Mouse (Mus musculus) liver, embryonic 16.5 days (tissue): ENCODE measurements around the gene Disp1. TPM values are rescaled to one million over a fixed set of nuclear protein-coding genes. Genes with fewer than 3 reads are reported as not detected.

ENCODE experiments used
- ATAC-seq: fragments of 200-750 bp; cut with Nextera tagmentation; 2 replicates; pipeline ENCODE4 v1.8.0; 2017; ENCODE audit warnings: low read depth, mild to moderate bottlenecking, moderate number of reproducible peaks, moderate library complexity
- H3K27ac ChIP-seq: fragments of 300-500 bp; sonication (generic); 2 replicates; pipeline ENCODE4 v1.5.1; 2014; ENCODE audit warnings: mild to moderate bottlenecking, low read length
- H3K27me3 ChIP-seq: fragments of 300-500 bp; sonication (generic); 2 replicates; pipeline ENCODE4 v1.6.1; 2014; ENCODE audit warnings: low read depth, low read length, mixed read lengths; ENCODE audit not compliant: control insufficient read depth, insufficient read depth
- H3K36me3 ChIP-seq: fragments of 300-500 bp; sonication (generic); 2 replicates; pipeline ENCODE4 v1.6.1; 2014; ENCODE audit warnings: mild to moderate bottlenecking; ENCODE audit not compliant: control insufficient read depth, insufficient read depth
- H3K4me1 ChIP-seq: fragments of 300-500 bp; sonication (generic); 2 replicates; pipeline ENCODE4 v1.6.1; 2014; ENCODE audit warnings: low read depth, low read length, mixed read lengths; ENCODE audit not compliant: control insufficient read depth
- H3K4me2 ChIP-seq: fragments of 300-500 bp; sonication (generic); 2 replicates; pipeline ENCODE4 v1.6.1; 2014; ENCODE audit warnings: low read depth, low read length, mixed read lengths
- H3K4me3 ChIP-seq: fragments of 300-500 bp; sonication (generic); 2 replicates; pipeline ENCODE4 v1.5.1; 2014; ENCODE audit warnings: low read depth, mild to moderate bottlenecking, low read length
- H3K9ac ChIP-seq: fragments of 300-500 bp; sonication (generic); 2 replicates; pipeline ENCODE4 v1.6.1; 2014; ENCODE audit warnings: low read depth, low read length
- H3K9me3 ChIP-seq: fragments of 300-500 bp; sonication (generic); replicated peaks from 2 replicates; pipeline ENCODE4 v1.6.1; 2016; ENCODE audit warnings: low read length; ENCODE audit not compliant: control insufficient read depth
- WGBS: fragments of 180-500 bp; shearing (Covaris S2); extraction: QIAGEN DNeasy Blood & Tissue Kit; methylation state at CpG from one replicate; pipeline ENCODE4 v1.1.7; 2014; ENCODE audit not compliant: insufficient replicate concordance; 5-methylcytosine and 5-hydroxymethylcytosine counted together
- polyA plus RNA-seq: library from polyadenylated mRNA; unstranded; fragments of >200 nt; fragmentation: Nextera tagmentation; extraction: Ambion mirVana; gene quantifications from 2 replicates; pipeline ENCODE4 v1.2.1, GENCODE M21; 2015

The Disp1 gene
- polyA plus RNA-seq: 3.0 and 3.3 TPM in 2 replicates

DNA sequence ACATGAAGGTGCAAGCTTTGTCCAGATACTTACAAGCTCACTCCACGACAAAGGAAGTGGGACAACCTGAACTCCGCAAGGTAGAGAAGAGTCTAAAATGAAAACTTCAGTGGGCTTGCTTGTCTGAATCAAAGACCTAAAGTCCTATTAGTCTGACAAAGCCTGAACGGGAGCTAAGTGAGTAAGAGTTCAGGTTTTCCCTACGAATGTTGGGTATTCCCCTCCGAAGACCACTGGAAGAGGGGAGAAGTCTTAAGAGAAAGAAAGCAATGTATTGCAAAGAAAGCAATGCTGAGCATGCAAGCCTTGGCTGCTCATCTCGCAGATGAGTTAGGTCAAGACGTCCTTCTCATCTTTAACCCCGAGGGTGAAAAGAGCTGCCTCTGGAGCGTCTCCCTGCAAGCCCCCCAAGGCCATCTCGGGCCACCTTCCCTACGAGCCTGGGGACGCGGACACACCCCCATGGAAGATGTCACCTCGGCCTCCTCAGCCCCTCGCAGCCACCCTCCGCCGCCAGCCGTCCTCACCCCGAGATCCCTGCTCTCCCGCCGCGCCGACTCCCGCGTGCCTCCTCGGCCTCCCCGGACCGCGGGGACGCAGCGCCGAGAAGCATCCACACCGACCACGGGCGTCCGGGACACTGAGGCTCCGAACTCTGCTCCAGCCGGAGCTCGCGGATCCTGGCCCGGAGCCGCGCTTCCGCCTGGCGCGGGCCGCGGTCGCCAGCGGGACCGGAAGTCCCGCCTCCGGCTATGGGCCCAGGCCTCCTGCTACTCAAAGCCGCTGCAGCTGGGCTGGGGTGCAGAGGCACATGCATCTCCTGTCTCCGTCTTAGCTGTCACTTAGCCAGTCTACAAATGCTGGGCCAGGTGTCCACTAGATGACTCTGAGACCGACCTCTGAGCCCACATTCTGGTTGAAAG is at the start of gene Disp1:
Gene Disp1, minus strand, starts transcription at position 727 of the 923 bp plus-strand sequence.
- no peak within 1 kb of the TSS for H3K27ac ChIP-seq
- ATAC-seq: peak; percentile 83
- 2% methylated on average over 56 of the region's 56 CpGs for WGBS
- no peaks in the 10 kb centered on the region for H3K9me3 ChIP-seq
- H3K9ac ChIP-seq: peak within 1 kb of the TSS; percentile 89
- H3K4me2 ChIP-seq: peak within 1 kb of the TSS; percentile 75
- H3K4me3 ChIP-seq: peak within 1 kb of the TSS; percentile 83
- peaks cover 4% of the 10 kb centered on the region for H3K4me1 ChIP-seq
- H3K27me3 ChIP-seq: no peaks in the 10 kb centered on the region
- no peaks in the 10 kb centered on the region for H3K36me3 ChIP-seq

DNA sequence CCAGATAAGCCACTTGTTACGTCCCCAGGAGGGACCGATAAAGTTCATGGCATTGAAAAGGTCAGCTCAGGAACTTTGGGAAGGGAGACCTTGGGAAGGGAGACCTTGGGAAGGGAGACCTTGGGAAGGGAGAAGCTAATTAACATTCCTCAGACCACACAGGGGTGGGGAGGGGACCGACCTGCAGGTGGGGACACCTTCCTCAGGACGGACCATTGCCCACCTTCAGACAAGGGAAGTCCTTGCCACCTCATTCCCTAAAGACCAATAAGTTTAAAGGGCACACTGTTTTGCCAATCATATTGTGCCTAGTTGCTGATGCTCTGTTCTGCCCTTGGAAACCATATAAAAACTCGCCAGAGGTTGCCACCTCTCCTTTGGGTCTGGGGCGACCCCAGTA is 46.3 kb upstream of the Disp1 start:
- no peak overlapping the region for H3K4me3 ChIP-seq
- H3K27me3 ChIP-seq: no peaks in the 10 kb centered on the region
- no peak overlapping the region for H3K9ac ChIP-seq
- H3K36me3 ChIP-seq: no peaks in the 10 kb centered on the region
- H3K4me1 ChIP-seq: no peaks in the 10 kb centered on the region; the same call in 1 of the 2 replicates
- no peak overlapping the region for H3K4me2 ChIP-seq
- H3K9me3 ChIP-seq: no peaks in the 10 kb centered on the region
- H3K27ac ChIP-seq: no peak overlapping the region
- WGBS: 69% methylated on average over 6 of the region's 6 CpGs
- no peak for ATAC-seq

DNA sequence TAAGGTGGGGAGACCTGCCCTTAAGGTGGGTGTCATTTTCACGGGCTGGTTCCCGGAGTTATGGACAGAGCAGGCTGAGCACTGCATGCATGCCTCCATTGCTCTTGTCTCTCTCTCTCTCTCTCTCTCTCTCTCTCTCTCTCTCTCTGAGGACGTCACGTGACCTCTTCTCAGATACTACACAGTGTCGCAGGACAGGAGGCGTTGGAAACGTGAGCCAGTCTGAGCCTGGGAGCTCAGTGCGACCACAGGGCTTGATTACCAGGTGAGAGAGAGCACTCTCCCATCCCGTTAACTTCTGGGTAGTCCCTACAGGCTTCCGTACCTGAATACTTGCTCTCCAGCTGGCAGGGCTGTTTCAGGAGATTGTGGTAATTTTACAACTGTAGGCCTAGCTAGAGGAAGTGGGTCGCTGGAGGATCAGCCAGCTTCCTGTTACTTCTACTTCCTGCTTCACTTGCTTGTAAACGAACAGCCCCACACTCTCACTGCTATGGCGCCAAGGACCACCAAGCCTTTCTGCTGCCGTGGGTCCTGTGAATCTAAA is 44.7 kb upstream of the Disp1 start:
- Histone ChIP-seq H3K4me1 (no peaks in the 10 kb centered on the region; the same call in 1 of the 2 replicates), H3K4me2 (no peak overlapping the region), H3K36me3 (no peaks in the 10 kb centered on the region), H3K9ac (no peak overlapping the region), H3K27me3 (no peaks in the 10 kb centered on the region), H3K27ac (no peak overlapping the region), H3K4me3 (no peak overlapping the region), H3K9me3 (no peaks in the 10 kb centered on the region)
- WGBS: 31% methylated on average over 14 of the region's 14 CpGs
- peak; percentile 13; the same call in 1 of the 2 replicates for ATAC-seq

DNA sequence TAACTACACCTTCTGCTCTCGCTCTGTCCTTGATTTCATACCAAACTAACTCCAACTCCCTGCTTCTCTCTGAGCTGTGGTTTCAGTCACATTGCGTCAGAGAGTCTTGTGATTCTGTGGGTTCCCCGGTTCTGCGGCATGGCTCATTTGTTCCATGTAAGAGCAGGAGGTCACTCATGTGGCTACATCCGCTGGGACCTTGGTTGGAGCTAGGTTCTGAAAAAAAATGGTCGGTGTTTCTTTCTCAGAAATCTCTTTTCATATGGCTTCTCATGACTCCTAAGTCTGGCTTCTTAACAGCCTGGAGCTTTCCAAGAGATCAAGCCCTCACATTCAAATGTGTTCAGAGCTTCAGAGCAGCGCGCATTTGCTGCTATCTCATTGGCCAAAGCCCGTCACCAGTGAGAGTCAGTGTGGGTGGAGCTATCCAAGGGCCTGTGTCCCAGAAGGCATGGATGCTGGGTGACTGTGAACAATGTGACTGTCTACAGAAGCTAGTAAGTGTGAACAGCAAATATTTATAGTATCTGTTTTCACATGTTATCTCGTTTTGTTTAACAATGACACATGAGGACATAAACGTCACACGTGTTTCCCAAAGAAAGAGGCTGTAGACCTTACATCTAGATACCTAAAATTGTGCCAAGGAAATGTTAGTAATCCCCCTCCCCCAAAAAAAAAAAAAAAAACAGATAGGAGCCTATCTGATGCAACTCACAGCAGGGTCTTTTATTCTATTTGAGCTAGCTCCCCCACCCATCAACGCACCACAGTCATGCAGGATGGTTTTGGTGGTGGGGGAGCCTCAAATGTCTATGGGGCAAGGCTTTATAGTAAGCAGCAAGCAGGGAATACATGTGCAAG is 43.1 kb upstream of the Disp1 start:
- peak; percentile 41; the same call in 1 of the 2 replicates for ATAC-seq
- Histone ChIP-seq H3K27ac (no peak overlapping the region), H3K4me3 (no peak overlapping the region), H3K27me3 (no peaks in the 10 kb centered on the region), H3K4me2 (no peak overlapping the region), H3K9me3 (no peaks in the 10 kb centered on the region), H3K4me1 (no peaks in the 10 kb centered on the region; the same call in 1 of the 2 replicates), H3K36me3 (no peaks in the 10 kb centered on the region), H3K9ac (no peak overlapping the region)
- 57% methylated on average over 13 of the region's 13 CpGs for WGBS

DNA sequence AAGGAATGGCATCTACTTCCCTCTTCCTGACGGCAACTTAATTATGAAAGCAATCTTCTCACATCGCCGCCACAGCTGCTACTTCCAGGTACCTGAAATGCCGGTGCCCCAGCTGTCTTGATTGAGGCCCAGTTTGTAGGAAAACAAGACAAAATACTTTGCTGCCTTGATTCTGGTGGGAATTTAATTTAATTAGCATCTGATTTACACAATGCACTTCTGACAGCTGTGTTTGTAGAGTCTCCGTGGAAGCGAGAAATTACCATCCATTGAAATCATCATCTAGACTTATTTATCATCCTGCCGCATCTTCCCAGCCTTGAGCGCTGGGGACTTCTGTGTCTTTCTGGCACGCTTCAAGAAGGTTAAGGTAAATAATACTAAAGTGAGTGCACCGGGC is 31.3 kb upstream of the Disp1 start:
- WGBS: 70% methylated on average over 10 of the region's 10 CpGs
- Histone ChIP-seq H3K4me3 (no peak overlapping the region), H3K27me3 (no peaks in the 10 kb centered on the region), H3K4me2 (no peak overlapping the region), H3K27ac (no peak overlapping the region), H3K36me3 (no peaks in the 10 kb centered on the region), H3K4me1 (no peaks in the 10 kb centered on the region; the same call in 1 of the 2 replicates), H3K9ac (no peak overlapping the region), H3K9me3 (no peaks in the 10 kb centered on the region)
- no peak for ATAC-seq

DNA sequence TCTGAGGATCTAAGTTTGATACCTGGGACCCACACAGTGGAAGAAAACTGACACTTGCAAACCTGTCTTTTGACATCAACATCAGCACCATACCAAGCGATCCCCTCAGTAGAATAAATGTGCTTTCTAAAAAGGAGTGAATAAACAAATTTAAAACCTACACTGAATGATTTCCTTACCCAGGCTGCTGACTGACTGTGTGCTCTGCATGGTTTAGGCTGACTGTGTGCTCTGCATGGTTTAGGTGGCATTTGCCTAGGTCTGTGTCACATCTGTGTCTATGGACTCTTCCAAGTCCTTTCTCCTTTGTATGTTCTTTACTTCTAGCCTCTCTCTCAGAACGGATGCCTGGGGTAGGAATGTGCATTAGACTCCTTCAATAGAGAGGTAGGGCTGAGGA is 30.5 kb upstream of the Disp1 start:
- Histone ChIP-seq H3K4me1 (no peaks in the 10 kb centered on the region; the same call in 1 of the 2 replicates), H3K4me3 (no peak overlapping the region), H3K27me3 (no peaks in the 10 kb centered on the region), H3K9me3 (no peaks in the 10 kb centered on the region), H3K36me3 (no peaks in the 10 kb centered on the region), H3K9ac (no peak overlapping the region), H3K27ac (no peak overlapping the region), H3K4me2 (no peak overlapping the region)
- WGBS: 56% methylated on average over 2 of the region's 2 CpGs
- ATAC-seq: no peak

DNA sequence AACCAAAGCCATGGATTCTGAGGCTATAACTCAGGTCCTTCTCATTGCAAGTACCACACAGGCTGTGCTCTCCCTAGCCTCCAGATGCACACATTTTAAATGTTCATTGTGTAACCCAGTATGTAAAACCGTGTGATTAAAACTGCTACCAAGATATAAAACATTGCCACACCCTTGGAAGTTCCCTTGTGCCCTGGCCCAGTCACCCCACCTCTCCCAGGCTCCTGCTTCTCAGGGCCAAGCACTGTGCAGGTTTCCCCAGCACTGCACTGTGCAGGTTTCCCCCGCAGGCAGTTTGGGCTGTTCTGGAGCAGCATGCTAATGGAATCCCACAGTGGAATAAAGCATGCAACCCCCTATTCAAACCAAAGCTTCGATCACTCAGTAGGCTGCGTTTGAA is 29.3 kb upstream of the Disp1 start:
- no peaks in the 10 kb centered on the region for H3K27me3 ChIP-seq
- WGBS: 52% methylated on average over 4 of the region's 4 CpGs
- no peaks in the 10 kb centered on the region; the same call in 1 of the 2 replicates for H3K4me1 ChIP-seq
- no peaks in the 10 kb centered on the region for H3K9me3 ChIP-seq
- ATAC-seq: 0 out of 2 replicates have a peak, but pooled peaks have one; percentile 39
- no peak overlapping the region for H3K4me3 ChIP-seq
- no peak overlapping the region for H3K4me2 ChIP-seq
- H3K9ac ChIP-seq: no peak overlapping the region
- no peak overlapping the region for H3K27ac ChIP-seq
- no peaks in the 10 kb centered on the region for H3K36me3 ChIP-seq

DNA sequence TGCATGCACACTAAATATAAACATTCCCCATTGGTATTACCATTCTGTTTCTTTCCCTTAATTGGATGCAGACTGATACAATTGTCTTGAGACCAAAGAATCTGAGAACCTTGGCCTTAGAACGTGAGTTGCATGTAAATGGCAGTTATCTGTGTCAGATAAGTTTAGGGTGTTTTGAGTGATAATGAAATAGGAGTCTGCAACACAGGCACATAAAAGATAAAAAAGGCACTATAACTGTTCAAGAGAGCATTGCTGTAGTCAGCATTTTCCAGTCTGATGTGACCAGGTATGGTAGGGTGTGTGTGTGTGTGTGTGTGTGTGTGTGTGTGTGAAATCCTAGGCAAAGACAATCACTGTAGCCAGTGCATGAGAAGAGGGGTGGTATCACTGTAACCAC is 26.8 kb upstream of the Disp1 start:
- Histone ChIP-seq H3K36me3 (no peaks in the 10 kb centered on the region), H3K9ac (no peak overlapping the region), H3K4me3 (no peak overlapping the region), H3K4me2 (no peak overlapping the region), H3K27ac (no peak overlapping the region), H3K4me1 (no peaks in the 10 kb centered on the region; the same call in 1 of the 2 replicates), H3K9me3 (no peaks in the 10 kb centered on the region), H3K27me3 (no peaks in the 10 kb centered on the region)
- peak; percentile 62 for ATAC-seq
- WGBS: 8% methylated on average over 1 of the region's 1 CpGs
